Mouse (Mus musculus) neural tube, embryonic 15.5 days (tissue): ENCODE data around the gene Ephb4. TPM values are rescaled to one million over a fixed set of nuclear protein-coding genes. Genes with fewer than 3 reads are reported as not detected.
A peak's percentile ranks its signal among the peaks of the same experiment; 100 is the strongest.

Experiments used
- ATAC-seq: fragments of 200-750 bp; cut with Nextera tagmentation; 2 replicates; pipeline ENCODE4 v1.8.0; 2017; ENCODE audit warnings: mild to moderate bottlenecking, moderate TSS enrichment, moderate library complexity; ENCODE audit not compliant: low FRiP score
- H3K27ac ChIP-seq: fragments of 300-500 bp; sonication (generic); replicated peaks from 2 replicates; pipeline ENCODE4 v1.5.1; 2015; ENCODE audit warnings: mild to moderate bottlenecking, inconsistent platforms
- H3K27me3 ChIP-seq: fragments of 300-500 bp; sonication (generic); replicated peaks from 2 replicates; pipeline ENCODE4 v1.6.1; 2015; ENCODE audit warnings: inconsistent platforms
- H3K36me3 ChIP-seq: fragments of 300-500 bp; sonication (generic); 2 replicates; pipeline ENCODE4 v1.6.1; 2015; ENCODE audit warnings: inconsistent platforms
- H3K4me1 ChIP-seq: fragments of 300-500 bp; sonication (generic); 2 replicates; pipeline ENCODE4 v1.6.1; 2015; ENCODE audit warnings: inconsistent platforms
- H3K4me2 ChIP-seq: fragments of 300-500 bp; sonication (generic); 2 replicates; pipeline ENCODE4 v1.6.1; 2015; ENCODE audit warnings: inconsistent platforms, mild to moderate bottlenecking, moderate library complexity
- H3K4me3 ChIP-seq: fragments of 300-500 bp; sonication (generic); replicated peaks from 2 replicates; pipeline ENCODE4 v1.5.1; 2015; ENCODE audit warnings: mild to moderate bottlenecking, inconsistent platforms
- H3K9ac ChIP-seq: fragments of 300-500 bp; sonication (generic); replicated peaks from 2 replicates; pipeline ENCODE4 v1.6.1; 2015; ENCODE audit warnings: mild to moderate bottlenecking, inconsistent platforms
- H3K9me3 ChIP-seq: fragments of 300-500 bp; sonication (generic); replicated peaks from 2 replicates; pipeline ENCODE4 v1.6.1; 2016; ENCODE audit warnings: inconsistent platforms
- WGBS: fragments of 180-500 bp; shearing (Covaris S2); methylation state at CpG from one replicate; pipeline ENCODE4 v1.1.7; 2015; ENCODE audit warnings: mixed read lengths; 5-methylcytosine and 5-hydroxymethylcytosine counted together
- polyA plus RNA-seq: library from polyadenylated mRNA; unstranded; fragments of >200 nt; fragmentation: Nextera tagmentation; extraction: Ambion mirVana; gene quantifications from 2 replicates; pipeline ENCODE4 v1.2.1, GENCODE M21; 2015

Ephb4 gene
- polyA plus RNA-seq, 1 experiment from 2014 or later, result 6.9 TPM

GRCm38 (mm10) chr5:137348482-137349383 lies 1.2 kb upstream of the Ephb4 start:
- H3K4me2 ChIP-seq, result peak overlapping the region; percentile 94
- H3K4me3 ChIP-seq, result peak overlapping the region; percentile 54
- H3K27me3 ChIP-seq, result peaks cover 26% of the 10 kb centered on the region
- peak overlapping the region; percentile 68 for H3K9ac ChIP-seq
- H3K4me1 ChIP-seq, result peaks cover 43% of the 10 kb centered on the region
- H3K36me3 ChIP-seq, result no peaks in the 10 kb centered on the region
- WGBS, result under 1% methylated on average over 33 of the region's 33 CpGs
- no peaks in the 10 kb centered on the region for H3K9me3 ChIP-seq
- peak overlapping the region; percentile 70 for H3K27ac ChIP-seq
- no peak for ATAC-seq

- Histone ChIP-seq H3K27ac (peak overlapping the region; percentile 79), H3K36me3 (no peaks in the 10 kb centered on the region), H3K4me3 (peak overlapping the region; percentile 54), H3K27me3 (peaks cover 26% of the 10 kb centered on the region), H3K4me1 (peaks cover 43% of the 10 kb centered on the region), H3K4me2 (peak overlapping the region; percentile 94), H3K9ac (peak overlapping the region; percentile 68), H3K9me3 (no peaks in the 10 kb centered on the region)
- ATAC-seq, result peak; percentile 76
- under 1% methylated on average over 55 of the region's 55 CpGs for WGBS
Measured at GRCm38 (mm10) chr5:137350205-137351057, 522 bp downstream of the Ephb4 start.

- no peaks in the 10 kb centered on the region for H3K36me3 ChIP-seq
- peaks cover 26% of the 10 kb centered on the region for H3K27me3 ChIP-seq
- H3K4me1 ChIP-seq, result peaks cover 43% of the 10 kb centered on the region
- peak overlapping the region; percentile 94 for H3K4me2 ChIP-seq
- peak overlapping the region; percentile 54 for H3K4me3 ChIP-seq
- H3K27ac ChIP-seq, result peak overlapping the region; percentile 15; the same call in 1 of the 2 replicates
- no peak for ATAC-seq
- H3K9ac ChIP-seq, result peak overlapping the region; percentile 68
- H3K9me3 ChIP-seq, result no peaks in the 10 kb centered on the region
- 4% methylated on average over 7 of the region's 8 CpGs for WGBS
Measured at GRCm38 (mm10) chr5:137351058-137351380, 1.1 kb downstream of the Ephb4 start.

- Histone ChIP-seq H3K9me3 (no peaks in the 10 kb centered on the region), H3K4me2 (peak overlapping the region; percentile 94), H3K36me3 (no peaks in the 10 kb centered on the region), H3K27ac (peak overlapping the region; percentile 15; the same call in 1 of the 2 replicates), H3K27me3 (peaks cover 26% of the 10 kb centered on the region), H3K4me1 (peaks cover 43% of the 10 kb centered on the region), H3K9ac (peak overlapping the region; percentile 68), H3K4me3 (peak overlapping the region; percentile 54)
- WGBS, result 13% methylated on average over 4 of the region's 4 CpGs
- no peak for ATAC-seq
Measured at GRCm38 (mm10) chr5:137351394-137351793, 1.5 kb downstream of the Ephb4 start.

- no peak for ATAC-seq
Measured at GRCm38 (mm10) chr5:137352011-137352975, 2.4 kb downstream of the Ephb4 start.

GRCm38 (mm10) chr5:137354091-137354490 lies 4.2 kb downstream of the Ephb4 start:
- H3K27ac ChIP-seq, result no peak overlapping the region
- no peak overlapping the region for H3K4me3 ChIP-seq
- no peaks in the 10 kb centered on the region for H3K9me3 ChIP-seq
- no peaks in the 10 kb centered on the region for H3K36me3 ChIP-seq
- no peak for ATAC-seq
- no peak overlapping the region for H3K9ac ChIP-seq
- peaks cover 20% of the 10 kb centered on the region for H3K27me3 ChIP-seq
- no peak overlapping the region for H3K4me2 ChIP-seq
- WGBS, result 92% methylated on average over 17 of the region's 17 CpGs
- peaks cover 33% of the 10 kb centered on the region for H3K4me1 ChIP-seq

More at GRCm38 (mm10) chr5:137352011-137352975, 2.4 kb downstream of the Ephb4 start:
- Histone ChIP-seq H3K27ac (no peak overlapping the region), H3K27me3 (peaks cover 26% of the 10 kb centered on the region), H3K36me3 (no peaks in the 10 kb centered on the region), H3K9ac (no peak overlapping the region), H3K9me3 (no peaks in the 10 kb centered on the region), H3K4me3 (peak overlapping the region; percentile 54), H3K4me2 (peak overlapping the region; percentile 94), H3K4me1 (peaks cover 43% of the 10 kb centered on the region)
- 26% methylated on average over 16 of the region's 16 CpGs for WGBS

GRCm38 (mm10) chr5:137358382-137358781 lies 8.5 kb downstream of the Ephb4 start:
- Histone ChIP-seq H3K4me3 (no peak overlapping the region), H3K4me2 (no peak overlapping the region), H3K27me3 (no peaks in the 10 kb centered on the region), H3K27ac (no peak overlapping the region), H3K36me3 (no peaks in the 10 kb centered on the region), H3K4me1 (no peaks in the 10 kb centered on the region), H3K9me3 (no peaks in the 10 kb centered on the region), H3K9ac (no peak overlapping the region)
- WGBS, result 49% methylated on average over 7 of the region's 7 CpGs
- no peak for ATAC-seq

- 95% methylated on average over 11 of the region's 11 CpGs for WGBS
- Histone ChIP-seq H3K27me3 (no peaks in the 10 kb centered on the region), H3K4me2 (no peak overlapping the region), H3K9ac (no peak overlapping the region), H3K9me3 (no peaks in the 10 kb centered on the region), H3K4me1 (no peaks in the 10 kb centered on the region), H3K4me3 (no peak overlapping the region), H3K36me3 (peaks cover 3% of the 10 kb centered on the region), H3K27ac (no peak overlapping the region)
- no peak for ATAC-seq
Measured at GRCm38 (mm10) chr5:137369665-137370064, 19.8 kb downstream of the Ephb4 start.

- Histone ChIP-seq H3K27ac (no peak overlapping the region), H3K36me3 (no peaks in the 10 kb centered on the region; the same call in none of the 2 replicates), H3K4me1 (peaks cover 12% of the 10 kb centered on the region; the same call in 1 of the 2 replicates), H3K4me3 (no peak overlapping the region), H3K4me2 (no peak overlapping the region), H3K9ac (no peak overlapping the region), H3K27me3 (no peaks in the 10 kb centered on the region), H3K9me3 (no peaks in the 10 kb centered on the region)
- ATAC-seq, result no peak
- 90% methylated on average over 12 of the region's 12 CpGs for WGBS
Measured at GRCm38 (mm10) chr5:137373371-137373950, 23.6 kb downstream of the Ephb4 start.

GRCm38 (mm10) chr5:137374521-137375080 lies 24.7 kb downstream of the Ephb4 start:
- H3K4me2 ChIP-seq, result no peak overlapping the region

More at GRCm38 (mm10) chr5:137374521-137375080, 24.7 kb downstream of the Ephb4 start:
- 89% methylated on average over 4 of the region's 4 CpGs for WGBS
- H3K9ac ChIP-seq, result no peak overlapping the region
- H3K9me3 ChIP-seq, result no peaks in the 10 kb centered on the region
- no peaks in the 10 kb centered on the region; the same call in none of the 2 replicates for H3K36me3 ChIP-seq
- H3K27ac ChIP-seq, result no peak overlapping the region
- H3K27me3 ChIP-seq, result no peaks in the 10 kb centered on the region
- H3K4me3 ChIP-seq, result no peak overlapping the region
- H3K4me1 ChIP-seq, result peaks cover 12% of the 10 kb centered on the region; the same call in 1 of the 2 replicates
- ATAC-seq, result no peak
